Mouse (Mus musculus) kidney, embryonic 14.5 days (tissue): ENCODE data around the gene Col18a1. TPM values are rescaled to one million over a fixed set of nuclear protein-coding genes. Genes with fewer than 3 reads are reported as not detected.

Experiments used
- ATAC-seq: fragments of 200-750 bp; cut with Nextera tagmentation; 2 replicates; pipeline ENCODE4 v1.8.0; 2017; ENCODE audit warnings: moderate number of reproducible peaks, mild to moderate bottlenecking, moderate TSS enrichment, moderate library complexity; ENCODE audit not compliant: low FRiP score, low TSS enrichment
- H3K27ac ChIP-seq: fragments of 300-500 bp; sonication (generic); 2 replicates; pipeline ENCODE4 v1.5.1; 2014; ENCODE audit warnings: low read depth, mild to moderate bottlenecking, low read length, moderate library complexity, mixed read lengths
- H3K27me3 ChIP-seq: fragments of 300-500 bp; sonication (generic); 2 replicates; pipeline ENCODE4 v1.6.1; 2014; ENCODE audit warnings: mild to moderate bottlenecking, low read length; ENCODE audit not compliant: control insufficient read depth, insufficient read depth
- H3K36me3 ChIP-seq: fragments of 300-500 bp; sonication (generic); 2 replicates; pipeline ENCODE4 v1.6.1; 2014; ENCODE audit warnings: low read length, mixed read lengths; ENCODE audit not compliant: control insufficient read depth, insufficient read depth
- H3K4me1 ChIP-seq: fragments of 300-500 bp; sonication (generic); 2 replicates; pipeline ENCODE4 v1.6.1; 2014; ENCODE audit warnings: low read length, mixed read lengths; ENCODE audit not compliant: control insufficient read depth, insufficient read depth
- H3K4me2 ChIP-seq: fragments of 300-500 bp; sonication (generic); replicated peaks from 2 replicates; pipeline ENCODE4 v1.6.1; 2014; ENCODE audit warnings: low read depth, mild to moderate bottlenecking, low read length
- H3K4me3 ChIP-seq: fragments of 300-500 bp; sonication (generic); 2 replicates; pipeline ENCODE4 v1.5.1; 2014; ENCODE audit warnings: mild to moderate bottlenecking, low read length
- H3K9ac ChIP-seq: fragments of 300-500 bp; sonication (generic); 2 replicates; pipeline ENCODE4 v1.6.1; 2014; ENCODE audit warnings: low read depth, mild to moderate bottlenecking, low read length, moderate library complexity
- H3K9me3 ChIP-seq: fragments of 300-500 bp; sonication (generic); 2 replicates; pipeline ENCODE4 v1.6.1; 2016; ENCODE audit warnings: low read length; ENCODE audit not compliant: control insufficient read depth
- WGBS: fragments of 180-500 bp; shearing (Covaris S2); extraction: QIAGEN DNeasy Blood & Tissue Kit; methylation state at CpG from one replicate; pipeline ENCODE4 v1.1.7; 2014; 5-methylcytosine and 5-hydroxymethylcytosine counted together
- polyA plus RNA-seq: library from polyadenylated mRNA; unstranded; fragments of >200 nt; fragmentation: Nextera tagmentation; extraction: Ambion mirVana; gene quantifications from 2 replicates; pipeline ENCODE4 v1.2.1, GENCODE M21; 2014

The Col18a1 gene
- polyA plus RNA-seq, 1 experiment from 2014 or later: 140 TPM

- H3K9me3 ChIP-seq: no peaks in the 10 kb centered on the region
- WGBS: under 1% methylated on average over 49 of the region's 49 CpGs
Observed at GRCm38 (mm10) chr10:77032591-77033322, 133.6 kb downstream of the Col18a1 start.

DNA sequence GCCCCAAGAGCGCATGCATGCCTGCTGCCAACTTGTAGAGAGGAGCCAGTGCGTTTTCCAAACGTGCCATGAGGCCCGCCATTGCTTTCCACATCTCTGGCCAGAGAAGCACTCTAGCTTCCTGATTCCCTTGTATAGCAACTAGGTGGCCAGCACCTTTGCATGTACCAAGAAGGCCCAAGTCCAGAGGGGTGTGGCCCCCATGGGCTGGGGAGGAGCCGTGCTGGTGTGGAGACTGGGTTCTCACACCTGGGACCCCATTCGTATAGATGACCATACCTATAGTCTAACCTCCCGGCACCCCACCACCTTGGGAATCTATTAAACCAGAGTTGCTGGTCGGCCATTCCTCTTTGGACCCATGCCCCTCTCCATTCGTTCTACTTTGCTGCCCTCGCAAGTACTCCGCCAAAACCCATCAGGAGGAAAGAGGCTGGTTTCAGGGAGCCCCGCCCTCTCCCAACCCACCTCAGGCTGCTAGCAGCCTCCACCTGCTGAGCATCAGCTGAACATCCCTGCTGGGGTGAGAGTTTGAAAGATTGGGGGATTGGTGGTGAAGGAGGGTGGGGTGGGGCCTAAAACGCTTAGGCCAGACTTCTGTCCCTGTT lies 134.5 kb downstream of the Col18a1 start, which contains the start of gene Slc19a1:
Gene Slc19a1 (plus strand): TSS at position 474 of the 608 bp plus-strand sequence.
- Histone ChIP-seq H3K9ac (peak within 1 kb of the TSS; percentile 68), H3K27ac (peak within 1 kb of the TSS; percentile 60; the same call in 1 of the 2 replicates), H3K9me3 (no peaks in the 10 kb centered on the region), H3K27me3 (no peaks in the 10 kb centered on the region), H3K4me2 (peak within 1 kb of the TSS; percentile 51), H3K4me3 (peak within 1 kb of the TSS; percentile 72), H3K36me3 (no peaks in the 10 kb centered on the region), H3K4me1 (peaks cover 18% of the 10 kb centered on the region)
- ATAC-seq: no peak
- WGBS: 37% methylated on average over 13 of the region's 13 CpGs

More at GRCm38 (mm10) chr10:77032591-77033322, 133.6 kb downstream of the Col18a1 start:
- H3K36me3 ChIP-seq: peaks cover under 1% of the 10 kb centered on the region; the same call in 1 of the 2 replicates
- H3K4me3 ChIP-seq: peak overlapping the region; percentile 72
- H3K4me1 ChIP-seq: peaks cover 18% of the 10 kb centered on the region
- peak overlapping the region; percentile 68 for H3K9ac ChIP-seq
- peak overlapping the region; percentile 60; the same call in 1 of the 2 replicates for H3K27ac ChIP-seq
- peak; percentile 93 for ATAC-seq
- no peaks in the 10 kb centered on the region for H3K27me3 ChIP-seq
- peak overlapping the region; percentile 51 for H3K4me2 ChIP-seq

DNA sequence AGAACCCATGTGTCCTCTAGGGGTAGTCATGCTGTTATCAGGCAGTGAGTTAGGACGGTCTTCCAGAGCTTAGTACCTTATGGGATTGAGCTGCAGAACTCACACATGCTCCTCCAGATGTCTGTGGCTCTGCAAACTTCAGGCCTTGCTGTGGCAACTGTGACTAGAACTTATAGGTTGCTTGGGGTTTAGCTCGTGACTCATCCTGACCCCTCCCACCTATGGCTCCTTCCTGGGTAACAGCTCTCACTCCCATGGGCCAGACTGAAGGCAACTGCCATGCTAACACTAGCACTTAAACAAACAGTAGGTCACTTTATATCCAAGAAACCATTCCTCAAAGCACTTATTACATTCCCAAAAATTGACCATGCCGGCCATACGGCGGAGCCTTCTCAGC lies 135.7 kb downstream of the Col18a1 start:
- Histone ChIP-seq H3K36me3 (no peaks in the 10 kb centered on the region), H3K9me3 (no peaks in the 10 kb centered on the region), H3K27me3 (no peaks in the 10 kb centered on the region), H3K4me3 (no peak overlapping the region), H3K4me2 (no peak overlapping the region), H3K9ac (no peak overlapping the region), H3K27ac (no peak overlapping the region), H3K4me1 (peaks cover 18% of the 10 kb centered on the region)
- ATAC-seq: no peak
- WGBS: 85% methylated on average over 5 of the region's 5 CpGs

GRCm38 (mm10) chr10:77029761-77030160 lies 136.6 kb downstream of the Col18a1 start:
- peaks cover 10% of the 10 kb centered on the region for H3K4me1 ChIP-seq
- H3K4me2 ChIP-seq: no peak overlapping the region
- no peak overlapping the region for H3K27ac ChIP-seq
- no peak overlapping the region for H3K4me3 ChIP-seq
- no peak for ATAC-seq
- no peak overlapping the region for H3K9ac ChIP-seq
- WGBS: 85% methylated on average over 4 of the region's 4 CpGs
- H3K27me3 ChIP-seq: no peaks in the 10 kb centered on the region
- no peaks in the 10 kb centered on the region for H3K36me3 ChIP-seq
- no peaks in the 10 kb centered on the region for H3K9me3 ChIP-seq

DNA sequence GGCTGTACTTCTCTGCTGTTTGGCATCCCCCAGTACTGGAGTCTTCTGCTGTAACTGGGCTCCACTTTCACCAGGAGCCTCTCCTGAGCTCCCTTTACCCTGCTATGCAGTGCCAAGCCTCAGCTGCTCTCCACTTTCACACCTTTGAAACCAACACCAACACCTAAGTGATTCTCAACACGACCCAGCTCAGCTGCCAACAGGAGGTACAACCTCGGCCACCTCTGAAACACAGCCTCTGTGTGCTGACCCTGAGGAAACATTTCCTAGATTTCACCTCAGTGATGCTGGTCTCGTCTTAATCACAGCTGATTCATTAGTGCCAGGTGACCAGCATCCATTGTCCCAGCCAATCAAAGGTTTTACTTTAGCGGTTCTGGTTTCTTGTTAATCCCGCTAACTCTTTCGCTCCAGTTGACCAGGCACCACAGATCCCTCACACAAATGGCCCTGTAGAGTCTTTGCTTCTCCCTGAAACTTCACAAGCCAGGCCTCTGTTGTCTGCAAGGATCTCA lies 137.5 kb downstream of the Col18a1 start:
- WGBS: 71% methylated on average over 6 of the region's 6 CpGs
- no peak overlapping the region for H3K4me3 ChIP-seq
- no peak overlapping the region for H3K9ac ChIP-seq
- H3K27me3 ChIP-seq: no peaks in the 10 kb centered on the region
- no peak for ATAC-seq
- no peaks in the 10 kb centered on the region for H3K36me3 ChIP-seq
- no peaks in the 10 kb centered on the region for H3K9me3 ChIP-seq
- H3K4me1 ChIP-seq: peaks cover under 1% of the 10 kb centered on the region; the same call in 1 of the 2 replicates
- no peak overlapping the region for H3K27ac ChIP-seq
- no peak overlapping the region for H3K4me2 ChIP-seq

GRCm38 (mm10) chr10:77026944-77027343 lies 139.4 kb downstream of the Col18a1 start:
- Histone ChIP-seq H3K27me3 (no peaks in the 10 kb centered on the region), H3K4me2 (no peak overlapping the region), H3K9me3 (no peaks in the 10 kb centered on the region), H3K36me3 (no peaks in the 10 kb centered on the region), H3K27ac (no peak overlapping the region), H3K9ac (no peak overlapping the region), H3K4me3 (no peak overlapping the region), H3K4me1 (no peaks in the 10 kb centered on the region)
- ATAC-seq: no peak
- WGBS: 56% methylated on average over 3 of the region's 3 CpGs

GRCm38 (mm10) chr10:77024231-77024630 lies 142.1 kb downstream of the Col18a1 start:
- 79% methylated on average over 5 of the region's 5 CpGs for WGBS
- H3K9ac ChIP-seq: no peak overlapping the region
- no peak overlapping the region for H3K27ac ChIP-seq
- H3K4me2 ChIP-seq: no peak overlapping the region
- no peaks in the 10 kb centered on the region for H3K4me1 ChIP-seq
- H3K4me3 ChIP-seq: no peak overlapping the region
- ATAC-seq: no peak
- H3K27me3 ChIP-seq: no peaks in the 10 kb centered on the region
- H3K36me3 ChIP-seq: no peaks in the 10 kb centered on the region
- no peaks in the 10 kb centered on the region for H3K9me3 ChIP-seq

DNA sequence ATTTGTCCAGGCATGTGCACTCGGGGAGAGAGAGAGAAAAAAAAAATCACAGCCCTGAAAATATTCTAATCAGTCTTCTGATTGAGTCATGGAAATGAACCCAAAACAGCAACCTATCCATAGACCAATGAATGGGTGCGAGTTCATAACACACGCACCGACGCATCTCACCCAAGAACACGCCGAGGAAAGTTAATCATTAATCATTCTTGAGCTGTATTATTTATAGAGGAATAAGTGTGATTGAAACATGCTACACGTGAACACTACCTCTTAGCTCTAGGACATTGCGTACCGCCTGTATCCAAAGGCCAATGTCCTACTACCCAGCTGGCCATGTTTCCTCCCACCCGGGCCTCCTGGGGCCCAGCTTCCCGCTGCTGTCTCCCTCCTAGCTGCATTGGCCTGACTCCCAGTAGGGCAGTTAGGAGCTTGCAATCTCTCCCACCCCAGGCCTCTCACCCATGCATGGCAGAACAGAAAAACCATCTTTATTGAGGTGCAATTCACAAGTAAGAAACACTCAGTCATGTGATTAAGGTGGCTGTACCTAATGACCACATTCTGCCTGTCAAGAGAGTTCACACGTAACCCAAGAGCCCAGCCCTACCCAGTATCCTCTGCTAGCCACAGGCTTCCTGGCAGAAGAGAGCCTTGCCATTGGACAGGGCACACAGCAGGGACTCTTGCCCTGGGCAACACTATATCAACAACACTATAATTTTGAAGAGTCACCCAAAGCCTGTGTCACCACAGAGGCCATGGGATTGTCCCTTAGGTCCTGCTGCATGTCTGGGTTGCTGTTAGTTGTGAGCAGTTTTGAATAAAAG lies 143.8 kb downstream of the Col18a1 start:
- Histone ChIP-seq H3K27me3 (no peaks in the 10 kb centered on the region), H3K9me3 (no peaks in the 10 kb centered on the region), H3K4me2 (no peak overlapping the region), H3K9ac (no peak overlapping the region), H3K4me3 (no peak overlapping the region), H3K4me1 (no peaks in the 10 kb centered on the region), H3K27ac (no peak overlapping the region), H3K36me3 (no peaks in the 10 kb centered on the region)
- no peak for ATAC-seq
- WGBS: 75% methylated on average over 13 of the region's 13 CpGs
